Comparison of ENCODE assay signal across 8 mouse cellular contexts in the genomic region with DNA sequence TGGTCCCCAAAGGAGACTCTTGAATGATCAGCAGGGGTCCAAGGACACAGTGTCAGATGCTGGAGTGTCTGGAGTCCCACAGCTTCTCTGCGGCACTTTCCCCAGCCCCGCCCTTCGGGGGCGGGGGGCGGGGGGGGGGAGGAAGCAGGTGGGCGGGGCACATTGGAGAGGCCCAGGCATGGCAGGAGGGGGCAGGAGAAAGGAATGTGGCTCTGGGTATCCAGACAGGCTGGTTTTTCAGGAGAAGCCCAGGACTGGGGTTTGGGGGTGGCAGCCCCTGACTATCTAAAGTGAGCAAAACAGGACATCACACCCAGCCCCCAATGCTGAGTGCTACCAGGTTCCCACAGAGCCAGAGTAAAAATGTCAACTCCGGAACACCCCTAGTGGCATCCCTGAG. TPM values are rescaled to one million over a fixed set of nuclear protein-coding genes. Genes with fewer than 3 reads are reported as not detected.
DNase-seq lines count a peak whose midpoint lies in the region; ATAC-seq lines count a peak whose summit lies in the region.
"Had no signal": no experiment of that assay in that cellular context is flagged by ENCODE, and none has a peak within 500 bp of the region (broad histone marks: within the 10 kb centered on the region; RNA-seq: fewer than 3 reads in every experiment).

No protein-coding gene starts in this region.

- H3K4me1 ChIP-seq in kidney, embryonic 16.5 days (ENCODE audit: insufficient read depth, low read length) = peaks cover 48% of the 10 kb centered on the region
- peaks cover 76% of the 10 kb centered on the region for H3K4me1 ChIP-seq in brown adipose tissue, adult 24 weeks (ENCODE audit: control insufficient read depth, insufficient read depth, insufficient read length, low read length)

- no peaks in the 10 kb centered on the region for H3K9me3 ChIP-seq in kidney, embryonic 16.5 days (ENCODE audit: low read length)

- no peak for DNase-seq in kidney, adult 11 months
- DNase-seq in ES-CJ7 (ENCODE audit: low read depth, low spot score) (peak; percentile 37), liver (peak; percentile 78)
- DNase-seq in adrenal gland, adult 2 months = no peak

- H3K4me2 ChIP-seq in kidney, embryonic 16.5 days (replicated peaks; ENCODE audit: low read depth, low read length) = no peak overlapping the region

- no peak overlapping the region for H3K27ac ChIP-seq in kidney, embryonic 16.5 days (ENCODE audit: low read length)
- H3K27ac ChIP-seq in brown adipose tissue, adult 24 weeks (replicated peaks; ENCODE audit: low read depth, low read length) = peak overlapping the region; percentile 3; the same call in 1 of the 2 replicates
- H3K27ac ChIP-seq: hindbrain, postnatal 0 days had no signal

- H3K36me3 ChIP-seq in kidney, embryonic 16.5 days (ENCODE audit: insufficient read depth, low read length) = no peaks in the 10 kb centered on the region

- no peak overlapping the region for H3K9ac ChIP-seq in kidney, embryonic 16.5 days (replicated peaks; ENCODE audit: low read length)

- WGBS in kidney, embryonic 16.5 days = 10% methylated on average over 3 of the region's 7 CpGs

- no peaks in the 10 kb centered on the region for H3K27me3 ChIP-seq in kidney, embryonic 16.5 days (ENCODE audit: insufficient read depth, low read length)

- H3K4me3 ChIP-seq in kidney, embryonic 16.5 days (ENCODE audit: low read length) = no peak overlapping the region
- H3K4me3 ChIP-seq in brown adipose tissue, adult 24 weeks (ENCODE audit: insufficient read depth, low read depth, low read length) = no peak overlapping the region

- ATAC-seq in kidney, embryonic 16.5 days (ENCODE audit: low FRiP score, low TSS enrichment) = 0 out of 2 replicates have a peak, but pooled peaks have one; percentile 4
- no peak for ATAC-seq in erythroid progenitor cell, adult 5-6 weeks (replicated peaks; ENCODE audit: low FRiP score, poor library complexity, severe bottlenecking)
- ATAC-seq: hindbrain, postnatal 0 days had no signal

RNA-seq across cellular contexts. Expression of gene Sbno2, which starts 8.1 kb away (rescaled TPM):
- polyA plus RNA-seq in kidney, embryonic 16.5 days (2015; fragmentation: Nextera tagmentation; extraction: Ambion mirVana) = 16.1 and 17.6 TPM in 2 replicates
- 14.3 and 16.2 TPM in 2 replicates for polyA plus RNA-seq in brown adipose tissue, adult 24 weeks (2012; ENCODE audit: insufficient read depth, insufficient read length, missing spikeins)
- 19.5 and 21.8 TPM in 2 replicates for total RNA-seq in erythroid progenitor cell, adult 5-6 weeks (2015; ENCODE audit: low replicate concordance)
- 34.3 and 36.1 TPM in 2 replicates for total RNA-seq in erythroid progenitor cell, adult 5-6 weeks (2017; ENCODE audit: low replicate concordance)
- 10 to 100 TPM; 38.5 to 59.3 TPM for total RNA-seq in adrenal gland, adult 2 months (2021)
- polyA plus RNA-seq in adrenal gland, adult 2 months (2012; rRNA removed) = 102 and 120 TPM in 2 replicates

RNA-seq across cellular contexts. Expression of gene Stk11, which starts 18.3 kb away (rescaled TPM):
- 18.2 and 20.2 TPM in 2 replicates for polyA plus RNA-seq in kidney, embryonic 16.5 days (2015; fragmentation: Nextera tagmentation; extraction: Ambion mirVana)
- polyA plus RNA-seq in brown adipose tissue, adult 24 weeks (2012; ENCODE audit: insufficient read depth, insufficient read length, missing spikeins) = 113 and 121 TPM in 2 replicates
- total RNA-seq in erythroid progenitor cell, adult 5-6 weeks (2015; ENCODE audit: low replicate concordance) = 224 and 296 TPM in 2 replicates
- total RNA-seq in erythroid progenitor cell, adult 5-6 weeks (2017; ENCODE audit: low replicate concordance) = 440 and 520 TPM in 2 replicates
- total RNA-seq in adrenal gland, adult 2 months (2021) = 100 to 1,000 TPM; 153 to 156 TPM
- polyA plus RNA-seq in adrenal gland, adult 2 months (2012; rRNA removed) = 151 and 159 TPM in 2 replicates

RNA-seq across cellular contexts. Expression of gene Atp5d, which starts 41.2 kb away (rescaled TPM):
- polyA plus RNA-seq in kidney, embryonic 16.5 days (2015; fragmentation: Nextera tagmentation; extraction: Ambion mirVana) = 676 and 688 TPM in 2 replicates
- 1,146 and 1,395 TPM in 2 replicates for polyA plus RNA-seq in brown adipose tissue, adult 24 weeks (2012; ENCODE audit: insufficient read depth, insufficient read length, missing spikeins)
- total RNA-seq in erythroid progenitor cell, adult 5-6 weeks (2015; ENCODE audit: low replicate concordance) = 89.3 and 94.8 TPM in 2 replicates
- total RNA-seq in erythroid progenitor cell, adult 5-6 weeks (2017; ENCODE audit: low replicate concordance) = 19.4 and 39.9 TPM in 2 replicates
- total RNA-seq in adrenal gland, adult 2 months (2021) = 100 to 1,000 TPM; 654 to 778 TPM
- 5,895 and 6,727 TPM in 2 replicates for polyA plus RNA-seq in adrenal gland, adult 2 months (2012; rRNA removed)

RNA-seq across cellular contexts. Expression of gene Cbarp, which starts 43.4 kb away (rescaled TPM):
- polyA plus RNA-seq in kidney, embryonic 16.5 days (2015; fragmentation: Nextera tagmentation; extraction: Ambion mirVana) = 6.4 and 7.3 TPM in 2 replicates
- 1.1 and 1.5 TPM in 2 replicates for polyA plus RNA-seq in brown adipose tissue, adult 24 weeks (2012; ENCODE audit: insufficient read depth, insufficient read length, missing spikeins)
- not detected in 2 replicates for total RNA-seq in erythroid progenitor cell, adult 5-6 weeks (2015; ENCODE audit: low replicate concordance)
- not detected in 2 replicates for total RNA-seq in erythroid progenitor cell, adult 5-6 weeks (2017; ENCODE audit: low replicate concordance)
- 100 to 1,000 TPM in 1 of 2 experiments, 10 to 100 TPM in 1; 74.5 to 118 TPM for total RNA-seq in adrenal gland, adult 2 months (2021)
- 84.3 and 84.6 TPM in 2 replicates for polyA plus RNA-seq in adrenal gland, adult 2 months (2012; rRNA removed)

RNA-seq across cellular contexts. Expression of gene Gpx4, which starts 50.3 kb away (rescaled TPM):
- polyA plus RNA-seq in kidney, embryonic 16.5 days (2015; fragmentation: Nextera tagmentation; extraction: Ambion mirVana) = 617 and 706 TPM in 2 replicates
- 2,282 and 3,621 TPM in 2 replicates for polyA plus RNA-seq in brown adipose tissue, adult 24 weeks (2012; ENCODE audit: insufficient read depth, insufficient read length, missing spikeins)
- total RNA-seq in erythroid progenitor cell, adult 5-6 weeks (2015; ENCODE audit: low replicate concordance) = 371 and 490 TPM in 2 replicates
- total RNA-seq in erythroid progenitor cell, adult 5-6 weeks (2017; ENCODE audit: low replicate concordance) = 239 and 372 TPM in 2 replicates
- total RNA-seq in adrenal gland, adult 2 months (2021) = 1,000 to 10,000 TPM; 1,287 to 1,377 TPM
- polyA plus RNA-seq in adrenal gland, adult 2 months (2012; rRNA removed) = 1,827 and 2,443 TPM in 2 replicates

Comparison
In these comparisons a context has a peak if more than half of its experiments do, and no peak if none do; other contexts are left out.
1. DNase-seq: peak in ES-CJ7 (single experiment) and liver (single experiment); none in kidney, adult 11 months (single experiment) and adrenal gland, adult 2 months (single experiment).